ENCODE assay signal across 26 mouse cellular contexts in genomic region chr3:53304123-53304900, GRCm38 (mm10).
DNase-seq lines count a peak whose midpoint lies in the region; ATAC-seq and TF ChIP-seq lines count a peak whose summit lies in the region.
"Had no signal": no experiment of that assay in that cellular context is flagged by ENCODE, and none has a peak within 500 bp of the region (broad histone marks: within the 10 kb centered on the region; RNA-seq: fewer than 3 reads in every experiment).

No protein-coding gene starts in this region.

- no peak overlapping the region for H3K4me2 ChIP-seq in myocyte (ENCODE audit: low read depth)
- H3K4me2 ChIP-seq: embryonic facial prominence, embryonic 13.5 days; embryonic facial prominence, embryonic 15.5 days; forebrain, embryonic 13.5 days; forebrain, embryonic 15.5 days had no signal

- TF ChIP-seq CTCF in C2C12 (IDR thresholded peaks at IDR 0.05; ENCODE audit: control insufficient read depth, insufficient read depth, insufficient read length) = no peak

- no peak overlapping the region for H3ac ChIP-seq in C2C12 (ENCODE audit: control insufficient read depth, insufficient read length, low read depth)
- H3ac ChIP-seq in myocyte (ENCODE audit: control insufficient read depth, insufficient read length) = no peak overlapping the region

- no peaks in the 10 kb centered on the region for H3K79me3 ChIP-seq in C2C12 (ENCODE audit: low read depth)

- no peaks in the 10 kb centered on the region for H3K27me3 ChIP-seq in C2C12 (ENCODE audit: control insufficient read depth, insufficient read depth, insufficient read length)
- no peaks in the 10 kb centered on the region for H3K27me3 ChIP-seq in myocyte (ENCODE audit: control insufficient read depth, insufficient read depth, insufficient read length)
- H3K27me3 ChIP-seq: embryonic facial prominence, embryonic 13.5 days; embryonic facial prominence, embryonic 15.5 days; forebrain, embryonic 13.5 days; forebrain, embryonic 15.5 days; Patski had no signal

- H3K4me3 ChIP-seq in C2C12 (ENCODE audit: insufficient read depth, poor library complexity, severe bottlenecking) (no peak overlapping the region), myocyte (no peak overlapping the region)
- H3K4me3 ChIP-seq: embryonic facial prominence, embryonic 13.5 days; embryonic facial prominence, embryonic 15.5 days; erythroblast, embryonic 14.5 days; forebrain, embryonic 13.5 days; forebrain, embryonic 15.5 days had no signal

- peak; percentile 76 for DNase-seq in 3T3-L1 (ENCODE audit: low read depth, low spot score)
- DNase-seq in adipocyte (ENCODE audit: low spot score) = peak; percentile 32
- no peak for DNase-seq in neural tube, embryonic 10.5 days (ENCODE audit: extremely low spot score, low spot score)
- no peak for DNase-seq in right cerebral cortex, postnatal 36 days (ENCODE audit: low spot score in 2 of 2)
- DNase-seq: adrenal gland, adult 2 months; adrenal gland, postnatal 10 days; adrenal gland, postnatal 25 days; B cell, adult 2 months; cerebellum, adult 11 months; cerebellum, adult 18-20 months; cerebellum, adult 8-10 months; cerebellum, adult 9-11 months; cerebellum, postnatal 14 days; cerebellum, postnatal 36 days; embryo, embryonic 11 days; forebrain, postnatal 0 days had no signal

- ATAC-seq in erythroid progenitor cell, adult 5-6 weeks (replicated peaks; ENCODE audit: low FRiP score, poor library complexity, severe bottlenecking) = no peak
- ATAC-seq: activated CD4-positive, CD25-positive, alpha-beta regulatory T cell, adult 4 months; forebrain, embryonic 13.5 days; forebrain, embryonic 15.5 days; forebrain, postnatal 0 days; Patski had no signal

- H3K79me2 ChIP-seq in C2C12 (ENCODE audit: control insufficient read depth, insufficient read depth) = no peaks in the 10 kb centered on the region
- H3K79me2 ChIP-seq in myocyte (ENCODE audit: control insufficient read depth, insufficient read depth) = no peaks in the 10 kb centered on the region

- H3K36me3 ChIP-seq in C2C12 (ENCODE audit: control insufficient read depth, insufficient read depth) = no peaks in the 10 kb centered on the region
- H3K36me3 ChIP-seq in myocyte (ENCODE audit: control insufficient read depth, insufficient read depth) = no peaks in the 10 kb centered on the region
- H3K36me3 ChIP-seq: embryonic facial prominence, embryonic 13.5 days; embryonic facial prominence, embryonic 15.5 days; forebrain, embryonic 15.5 days had no signal

- no peak for TF ChIP-seq POLR2A in myocyte (IDR thresholded peaks at IDR 0.05; ENCODE audit: insufficient read length, low read depth)

TF ChIP-seq in C2C12, 6 proteins besides CTCF, POLR2A, EP300 and RAD21:
- TF ChIP-seq FOSL1 (IDR thresholded peaks at IDR 0.05; ENCODE audit: insufficient read depth, low read length, poor library complexity, severe bottlenecking) (peak; percentile 60), MYOG (IDR thresholded peaks at IDR 0.05; ENCODE audit: control insufficient read depth, extremely low read depth, insufficient read length) (no peak), MYOD1 (IDR thresholded peaks at IDR 0.05; ENCODE audit: control insufficient read depth, insufficient read length, low read depth) (no peak), CEBPB (IDR thresholded peaks at IDR 0.05; ENCODE audit: low read depth) (peak; percentile 83), MAX (IDR thresholded peaks at IDR 0.05) (no peak), USF1 (IDR thresholded peaks at IDR 0.05; ENCODE audit: low read depth) (no peak)

TF ChIP-seq in myocyte, 11 proteins besides CTCF, POLR2A, EP300 and RAD21:
- TF ChIP-seq E2F4 (IDR thresholded peaks at IDR 0.05; ENCODE audit: insufficient read depth) (no peak), CEBPB (IDR thresholded peaks at IDR 0.05; ENCODE audit: insufficient read depth, poor library complexity, severe bottlenecking) (peak; percentile 41; the same call in 1 of the 2 replicates)

Comparison
In these comparisons a context has a peak if more than half of its experiments do, and no peak if none do; other contexts are left out.
1. DNase-seq: peak in 3T3-L1 (single experiment) and adipocyte (single experiment); none in neural tube, embryonic 10.5 days (single experiment) and right cerebral cortex, postnatal 36 days (0 of 2).